Mouse (Mus musculus) liver, embryonic 15.5 days (tissue): ENCODE data around the gene Gm49387. TPM values are rescaled to one million over a fixed set of nuclear protein-coding genes. Genes with fewer than 3 reads are reported as not detected.

Experiments used
- ATAC-seq: fragments of 200-750 bp; cut with Nextera tagmentation; 2 replicates; pipeline ENCODE4 v1.8.0; 2017; ENCODE audit warnings: moderate number of reproducible peaks, mild to moderate bottlenecking, moderate library complexity; ENCODE audit not compliant: insufficient read depth
- H3K27ac ChIP-seq: fragments of 300-500 bp; sonication (generic); replicated peaks from 2 replicates; pipeline ENCODE4 v1.5.1; 2015; ENCODE audit warnings: mild to moderate bottlenecking, inconsistent platforms
- H3K27me3 ChIP-seq: fragments of 300-500 bp; sonication (generic); 2 replicates; pipeline ENCODE4 v1.6.1; 2015; ENCODE audit warnings: mild to moderate bottlenecking, inconsistent platforms
- H3K36me3 ChIP-seq: fragments of 300-500 bp; sonication (generic); replicated peaks from 2 replicates; pipeline ENCODE4 v1.6.1; 2015; ENCODE audit warnings: moderate library complexity, mild to moderate bottlenecking, inconsistent platforms
- H3K4me1 ChIP-seq: fragments of 300-500 bp; sonication (generic); replicated peaks from 2 replicates; pipeline ENCODE4 v1.6.1; 2015; ENCODE audit warnings: inconsistent platforms
- H3K4me2 ChIP-seq: fragments of 300-500 bp; sonication (generic); 2 replicates; pipeline ENCODE4 v1.6.1; 2015; ENCODE audit warnings: moderate library complexity, mild to moderate bottlenecking, inconsistent platforms
- H3K4me3 ChIP-seq: fragments of 300-500 bp; sonication (generic); replicated peaks from 2 replicates; pipeline ENCODE4 v1.5.1; 2015; ENCODE audit warnings: mild to moderate bottlenecking, inconsistent platforms
- H3K9ac ChIP-seq: fragments of 300-500 bp; sonication (generic); 2 replicates; pipeline ENCODE4 v1.6.1; 2015; ENCODE audit warnings: moderate library complexity, mild to moderate bottlenecking, inconsistent platforms
- H3K9me3 ChIP-seq: fragments of 300-500 bp; sonication (generic); replicated peaks from 2 replicates; pipeline ENCODE4 v1.6.1; 2016; ENCODE audit warnings: inconsistent platforms
- WGBS: fragments of 180-500 bp; shearing (Covaris S2); methylation state at CpG from one replicate; pipeline ENCODE4 v1.1.7; 2015; ENCODE audit warnings: mixed read lengths; ENCODE audit not compliant: insufficient replicate concordance; 5-methylcytosine and 5-hydroxymethylcytosine counted together
- polyA plus RNA-seq: library from polyadenylated mRNA; unstranded; fragments of >200 nt; fragmentation: Nextera tagmentation; extraction: Ambion mirVana; gene quantifications from 2 replicates; pipeline ENCODE4 v1.2.1, GENCODE M21; 2015

Gm49387 gene
- polyA plus RNA-seq, 1 experiment from 2014 or later: 3.6 TPM

DNA sequence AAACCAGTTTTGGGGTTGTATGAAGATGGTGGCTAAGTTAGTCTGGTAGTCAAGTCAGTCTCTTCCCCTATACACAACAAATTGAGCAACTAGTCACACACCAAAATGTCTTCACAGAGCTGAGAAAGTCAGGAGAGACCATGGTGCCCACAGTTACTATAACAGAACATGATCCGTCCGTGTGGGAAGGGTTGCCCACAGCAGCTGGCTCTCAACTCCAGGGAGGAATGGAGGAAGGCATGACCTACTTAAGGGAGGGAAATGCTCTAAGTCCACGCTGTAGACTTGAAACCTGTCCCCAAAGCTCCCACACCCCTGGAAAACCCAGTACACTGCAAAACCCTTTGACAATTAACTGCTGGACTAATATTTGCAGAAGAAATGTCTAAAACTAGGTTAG, 130.4 kb downstream of the Gm49387 start:
- Histone ChIP-seq H3K9ac (no peak overlapping the region), H3K27ac (peak overlapping the region; percentile 11; the same call in 1 of the 2 replicates), H3K4me1 (no peaks in the 10 kb centered on the region), H3K4me2 (no peak overlapping the region), H3K4me3 (no peak overlapping the region), H3K27me3 (no peaks in the 10 kb centered on the region), H3K36me3 (peaks cover 56% of the 10 kb centered on the region), H3K9me3 (no peaks in the 10 kb centered on the region)
- no peak for ATAC-seq
- 80% methylated on average over 3 of the region's 3 CpGs for WGBS

DNA sequence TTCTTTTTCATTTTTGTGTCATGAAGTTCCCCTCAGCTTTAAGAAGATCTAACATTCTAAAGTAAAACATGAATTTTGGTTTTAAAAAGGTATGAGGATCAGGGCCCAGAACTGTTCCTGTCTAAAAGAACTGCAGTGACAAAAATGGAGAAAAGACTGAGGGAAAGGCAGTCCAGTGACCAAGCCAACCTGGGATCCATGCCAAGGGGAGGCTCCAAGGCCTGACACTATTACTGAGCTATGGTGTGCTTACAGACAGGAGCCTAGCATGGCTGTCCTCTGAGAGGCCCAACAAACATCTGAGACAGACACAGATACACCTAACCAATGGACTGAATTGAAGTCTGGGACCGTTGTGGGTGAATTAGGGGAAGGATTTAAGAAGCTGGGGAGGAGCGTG, 130.8 kb downstream of the Gm49387 start:
- 94% methylated on average over 2 of the region's 2 CpGs for WGBS
- Histone ChIP-seq H3K9me3 (no peaks in the 10 kb centered on the region), H3K4me2 (no peak overlapping the region), H3K27me3 (no peaks in the 10 kb centered on the region), H3K27ac (peak overlapping the region; percentile 11; the same call in 1 of the 2 replicates), H3K4me3 (no peak overlapping the region), H3K4me1 (no peaks in the 10 kb centered on the region), H3K9ac (no peak overlapping the region), H3K36me3 (peaks cover 60% of the 10 kb centered on the region)
- ATAC-seq: no peak

DNA sequence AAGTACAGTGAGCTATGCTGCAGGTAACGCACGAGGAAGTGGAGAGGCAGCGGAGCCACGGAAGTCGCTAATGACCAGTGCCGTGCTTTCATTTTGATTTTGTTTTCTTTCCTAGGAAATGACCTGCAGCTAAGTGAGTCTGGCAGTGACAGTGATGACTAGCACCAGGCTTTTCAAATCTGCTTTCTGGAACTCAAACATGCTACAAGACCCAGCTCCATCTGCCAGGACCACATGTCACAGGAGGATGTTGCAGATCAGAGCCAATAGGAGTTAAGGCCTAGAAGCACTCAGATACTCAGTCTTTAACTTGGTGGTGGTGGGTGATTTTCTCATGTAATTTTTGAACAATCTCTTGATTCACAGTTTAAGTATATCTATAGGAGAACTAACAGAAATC, 134.2 kb downstream of the Gm49387 start:
- Histone ChIP-seq H3K4me3 (no peak overlapping the region), H3K36me3 (peaks cover 94% of the 10 kb centered on the region), H3K9ac (no peak overlapping the region), H3K27ac (no peak overlapping the region), H3K4me1 (no peaks in the 10 kb centered on the region), H3K4me2 (no peak overlapping the region), H3K9me3 (no peaks in the 10 kb centered on the region), H3K27me3 (no peaks in the 10 kb centered on the region)
- ATAC-seq: no peak
- 95% methylated on average over 6 of the region's 6 CpGs for WGBS

DNA sequence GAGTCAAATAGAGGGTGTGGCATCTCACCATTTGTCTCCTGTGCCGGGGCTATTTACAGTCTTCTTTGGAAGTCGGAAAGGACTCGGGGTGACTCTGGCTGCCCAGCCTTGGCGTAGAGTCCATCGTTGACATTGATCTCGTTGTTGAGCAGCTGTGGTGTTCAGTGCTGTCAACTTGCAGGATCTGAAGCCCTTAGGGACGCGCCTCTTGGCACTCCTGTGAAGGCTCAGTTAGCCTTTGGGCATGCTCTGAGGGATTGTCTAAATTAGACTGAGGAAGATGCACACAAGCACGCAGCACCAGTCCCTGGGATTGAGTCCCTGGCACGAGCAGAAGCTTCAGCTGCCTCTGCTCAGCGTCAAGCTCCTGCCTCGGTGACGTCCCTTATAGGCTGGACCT, 137.3 kb downstream of the Gm49387 start:
- WGBS: 89% methylated on average over 13 of the region's 13 CpGs
- no peak overlapping the region for H3K9ac ChIP-seq
- H3K27me3 ChIP-seq: no peaks in the 10 kb centered on the region
- H3K4me3 ChIP-seq: no peak overlapping the region
- no peak overlapping the region for H3K4me2 ChIP-seq
- H3K9me3 ChIP-seq: no peaks in the 10 kb centered on the region
- H3K27ac ChIP-seq: no peak overlapping the region
- ATAC-seq: no peak
- peaks cover 98% of the 10 kb centered on the region for H3K36me3 ChIP-seq
- peaks cover under 1% of the 10 kb centered on the region for H3K4me1 ChIP-seq

Other genes starting within 250 kb of the Gm49387 start
- gene Sh3bp5, start 204.8 kb downstream of the Gm49387 start, polyA plus RNA-seq: 16.9 and 21.5 TPM in 2 replicates
- 23.5 and 23.8 TPM in 2 replicates for gene Eaf1, start 146.5 kb downstream of the Gm49387 start, polyA plus RNA-seq
- gene Mettl6, start 145.8 kb downstream of the Gm49387 start, polyA plus RNA-seq: 25.0 and 27.6 TPM in 2 replicates
- 0.28 and 0.50 TPM in 2 replicates for gene Colq, start 49.5 kb downstream of the Gm49387 start, polyA plus RNA-seq
- 11.6 and 13.2 TPM in 2 replicates for gene Btd, start 150 bp upstream of the Gm49387 start, polyA plus RNA-seq
- gene Hacl1, start 408 bp upstream of the Gm49387 start, polyA plus RNA-seq: 11.4 and 12.7 TPM in 2 replicates
- gene Ankrd28, start 189.8 kb upstream of the Gm49387 start, polyA plus RNA-seq: 3.5 and 3.6 TPM in 2 replicates